Mouse (Mus musculus): ENCODE data around the gene Lcn2. TPM values are rescaled to one million over a fixed set of nuclear protein-coding genes. Genes with fewer than 3 reads are reported as not detected.

Gene Lcn2
- polyA plus RNA-seq (2014; fragmentation: Nextera tagmentation; extraction: Ambion mirVana): 0.35 and 1.8 TPM in 2 replicates

DNA sequence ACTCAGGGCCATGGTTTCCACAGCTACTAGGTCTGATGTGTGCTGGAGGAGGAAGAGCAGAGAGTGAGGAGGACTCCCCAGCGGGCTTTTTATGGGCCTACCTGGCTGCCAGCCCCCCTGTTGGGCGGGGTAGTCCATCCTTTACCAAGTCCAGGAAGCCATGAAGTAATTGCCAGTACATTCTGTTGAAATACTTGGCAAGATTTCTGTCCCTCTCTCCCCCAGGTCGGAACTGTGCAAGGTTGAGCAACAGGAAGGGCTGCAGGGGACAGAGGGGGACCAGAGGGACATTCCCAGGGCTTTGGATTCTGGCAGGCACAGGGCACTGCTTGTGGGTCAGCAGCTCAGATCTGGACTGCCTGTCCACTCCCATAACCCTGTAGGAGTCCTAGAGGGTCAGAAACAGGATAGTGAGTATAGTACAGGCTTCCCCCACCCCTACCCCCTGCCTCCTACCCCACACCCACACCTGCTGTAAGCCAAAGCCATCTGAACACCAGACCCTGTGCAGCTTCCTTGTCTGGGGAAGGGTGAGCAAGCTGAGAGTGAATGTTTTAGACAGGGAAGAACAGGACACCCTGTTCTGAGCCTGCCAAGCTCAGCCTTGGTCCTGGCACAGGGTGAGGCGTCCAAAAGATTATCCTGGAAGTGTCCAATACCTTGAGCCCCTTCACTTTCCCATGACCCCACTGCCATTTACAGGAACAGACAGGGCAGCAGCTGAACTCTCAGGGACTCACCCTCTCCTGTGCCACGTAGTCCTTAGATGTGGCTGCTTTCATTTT lies at the start of gene Lcn2:
Gene Lcn2 (minus strand): TSS at position 547 of the 785 bp plus-strand sequence.
- no peak within 1 kb of the TSS for H3K9ac ChIP-seq (ENCODE audit: low read length)
- peaks cover 4 to 5% of the 10 kb centered on the region in 2 experiments; a peak in 2 of 4 replicates for H3K4me1 ChIP-seq (ENCODE audit: control insufficient read depth in 2 of 2, insufficient read depth in 2 of 2, low read length in 2 of 2)
- H3K27ac ChIP-seq (replicated peaks in 1 of 2; ENCODE audit: control insufficient read depth in 1 of 2, insufficient read depth in 1 of 2, low read depth in 2 of 2, low read length in 2 of 2): no peak within 1 kb of the TSS
- peaks cover 8% of the 10 kb centered on the region; the same call in 1 of the 2 replicates for H3K27me3 ChIP-seq (ENCODE audit: control insufficient read depth, insufficient read depth, low read length)
- H3K36me3 ChIP-seq (ENCODE audit: control insufficient read depth, insufficient read depth, low read length): no peaks in the 10 kb centered on the region
- ATAC-seq (ENCODE audit: insufficient number of reproducible peaks, insufficient read depth, low FRiP score, low read depth): no peak
- H3K9me3 ChIP-seq (ENCODE audit: control insufficient read depth, low read length): no peaks in the 10 kb centered on the region
- 54% methylated on average over 5 of the region's 5 CpGs for WGBS
- H3K4me2 ChIP-seq (ENCODE audit: low read length): no peak within 1 kb of the TSS
- no peak within 1 kb of the TSS for H3K4me3 ChIP-seq (ENCODE audit: control insufficient read depth in 1 of 2, insufficient read depth in 1 of 2, low read depth in 1 of 2, low read length in 2 of 2)

DNA sequence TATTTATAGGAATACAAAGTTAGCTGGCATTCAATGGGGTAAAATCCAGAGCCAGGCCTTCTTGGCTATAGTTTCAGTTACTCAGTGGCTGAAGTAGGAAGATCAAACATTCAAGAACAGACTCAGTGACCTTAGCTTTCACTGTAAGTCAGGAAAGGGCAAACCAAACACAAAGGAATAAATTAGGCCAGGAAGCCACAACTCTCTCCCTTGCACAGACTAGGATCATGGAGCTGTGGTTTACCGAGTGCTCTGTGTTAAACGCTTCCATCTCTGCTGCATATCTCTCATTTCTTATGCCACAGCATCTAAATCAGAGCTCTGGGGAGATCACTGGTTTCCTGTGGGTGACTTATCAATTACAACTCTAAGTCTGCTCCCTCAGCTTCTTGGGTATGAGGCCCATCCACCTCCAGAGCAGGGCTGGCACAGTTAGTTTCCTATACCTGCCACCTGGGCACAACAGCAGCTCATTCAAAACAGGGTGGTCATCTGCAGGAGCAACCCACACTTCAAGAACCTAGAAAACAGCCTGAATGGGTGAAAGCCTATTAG lies 49.6 kb upstream of the Lcn2 start:
- 69% methylated on average over 2 of the region's 2 CpGs for WGBS
- peak overlapping the region; percentile 54; the same call in 1 of the 2 replicates for H3K9ac ChIP-seq (ENCODE audit: low read length)

DNA sequence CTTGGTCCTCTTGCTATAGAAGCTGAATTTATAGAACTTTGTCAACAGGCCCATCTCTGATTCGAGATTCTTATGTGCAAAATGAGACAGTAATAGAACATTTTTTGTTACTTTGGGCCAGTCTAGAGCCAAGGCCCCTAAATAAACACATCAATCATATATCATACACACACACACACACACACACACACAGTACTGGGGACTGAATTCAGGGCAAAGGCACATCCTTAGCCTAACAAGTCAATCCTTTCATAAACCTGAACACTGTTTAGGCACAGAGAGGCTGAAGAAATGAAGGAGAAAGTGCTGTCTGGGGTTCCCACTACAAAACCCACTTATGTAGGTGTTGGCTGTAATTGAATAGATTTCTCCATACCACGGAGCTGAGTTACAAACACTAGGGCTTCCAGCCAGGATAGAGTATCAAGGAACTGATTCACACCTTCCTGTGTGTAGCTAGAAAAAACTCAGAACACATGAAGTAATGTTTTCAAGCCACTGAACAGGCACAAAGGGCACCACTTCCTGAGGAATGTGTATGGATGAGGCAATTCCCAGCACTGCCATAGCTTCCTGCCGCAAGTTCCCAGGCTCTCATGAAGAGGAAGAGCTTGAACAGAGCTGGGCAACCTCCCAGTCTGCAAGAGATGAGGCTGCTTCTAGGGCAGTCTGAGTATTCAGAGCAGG lies 48.8 kb upstream of the Lcn2 start:
- peak overlapping the region; percentile 42 to 75; a peak in 3 of 4 replicates for H3K27ac ChIP-seq (replicated peaks in 1 of 2; ENCODE audit: control insufficient read depth in 1 of 2, insufficient read depth in 1 of 2, low read depth in 2 of 2, low read length in 2 of 2)
- WGBS: 46% methylated on average over 3 of the region's 3 CpGs

More for the DNA sequence above, 49.6 kb upstream of the Lcn2 start:
- Histone ChIP-seq H3K27ac (replicated peaks in 1 of 2; ENCODE audit: control insufficient read depth in 1 of 2, insufficient read depth in 1 of 2, low read depth in 2 of 2, low read length in 2 of 2) (peak overlapping the region; percentile 20 to 75; a peak in 3 of 4 replicates), H3K9me3 (ENCODE audit: control insufficient read depth, low read length) (no peaks in the 10 kb centered on the region), H3K27me3 (ENCODE audit: control insufficient read depth, insufficient read depth, low read length) (no peaks in the 10 kb centered on the region), H3K36me3 (ENCODE audit: control insufficient read depth, insufficient read depth, low read length) (no peaks in the 10 kb centered on the region), H3K4me1 (ENCODE audit: control insufficient read depth in 2 of 2, insufficient read depth in 2 of 2, low read length in 2 of 2) (peaks cover 0 to 15% of the 10 kb centered on the region in 2 experiments; a peak in 3 of 4 replicates), H3K4me2 (ENCODE audit: low read length) (no peak overlapping the region), H3K4me3 (ENCODE audit: control insufficient read depth in 1 of 2, insufficient read depth in 1 of 2, low read depth in 1 of 2, low read length in 2 of 2) (no peak overlapping the region)
- ATAC-seq (ENCODE audit: insufficient number of reproducible peaks, insufficient read depth, low FRiP score, low read depth): no peak

DNA sequence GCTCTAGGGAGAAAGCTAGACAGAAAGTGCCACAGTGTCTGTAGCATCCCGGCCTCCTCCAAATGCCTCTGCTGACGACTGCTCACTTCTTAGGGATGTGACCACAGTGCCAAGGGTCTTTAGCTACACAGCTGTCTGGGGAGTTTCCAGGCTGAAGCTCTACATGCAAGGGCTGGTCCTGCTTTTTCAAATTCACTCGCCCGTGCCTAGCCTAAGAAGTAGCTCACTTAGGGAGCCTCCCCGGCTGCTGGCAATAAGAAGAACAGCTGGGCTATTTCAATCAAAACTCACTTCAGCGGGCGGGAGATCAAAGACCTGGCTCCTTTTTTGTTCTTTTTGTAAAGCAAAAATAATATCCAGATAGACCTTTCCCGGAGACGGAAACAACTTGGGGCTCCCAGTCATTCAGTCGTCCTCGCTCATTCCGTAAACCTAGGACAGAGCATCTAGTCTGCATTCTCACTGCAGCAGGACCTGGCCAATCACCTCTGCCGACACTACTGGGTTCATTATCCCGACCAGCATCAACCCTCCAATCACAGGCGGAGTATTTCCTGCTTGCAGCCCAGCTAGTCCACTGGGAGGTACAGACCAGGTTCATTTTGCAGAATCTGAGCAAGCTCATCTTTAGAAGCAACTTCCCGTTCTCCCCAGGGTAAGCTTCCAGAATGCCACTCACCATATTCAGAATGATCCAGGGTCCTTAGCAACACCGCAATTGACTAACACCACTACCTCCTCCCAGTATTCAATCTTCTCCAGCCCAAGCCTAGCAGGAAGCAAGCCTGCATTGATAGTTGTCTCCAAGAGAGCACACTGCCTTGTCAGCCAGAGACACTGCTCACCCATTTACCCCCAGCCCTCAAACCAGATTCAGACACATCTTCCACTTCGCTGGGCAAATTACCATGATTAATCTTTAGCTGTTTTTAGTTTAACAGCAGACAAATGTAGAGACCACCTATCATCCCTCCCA lies 42.9 kb upstream of the Lcn2 start:
- Histone ChIP-seq H3K9ac (ENCODE audit: low read length) (peak overlapping the region; percentile 69), H3K4me1 (ENCODE audit: control insufficient read depth in 2 of 2, insufficient read depth in 2 of 2, low read length in 2 of 2) (peaks cover 20 to 21% of the 10 kb centered on the region in 2 experiments), H3K27me3 (ENCODE audit: control insufficient read depth, insufficient read depth, low read length) (no peaks in the 10 kb centered on the region), H3K4me3 (ENCODE audit: control insufficient read depth in 1 of 2, insufficient read depth in 1 of 2, low read depth in 1 of 2, low read length in 2 of 2) (peak overlapping the region; percentile 40 to 41), H3K36me3 (ENCODE audit: control insufficient read depth, insufficient read depth, low read length) (no peaks in the 10 kb centered on the region), H3K9me3 (ENCODE audit: control insufficient read depth, low read length) (no peaks in the 10 kb centered on the region), H3K4me2 (ENCODE audit: low read length) (peak overlapping the region; percentile 65), H3K27ac (replicated peaks in 1 of 2; ENCODE audit: control insufficient read depth in 1 of 2, insufficient read depth in 1 of 2, low read depth in 2 of 2, low read length in 2 of 2) (peak overlapping the region; percentile 52 to 65)
- WGBS: 7% methylated on average over 18 of the region's 18 CpGs
- ATAC-seq (ENCODE audit: insufficient number of reproducible peaks, insufficient read depth, low FRiP score, low read depth): peak; percentile 82

More for the DNA sequence above, 48.8 kb upstream of the Lcn2 start:
- Histone ChIP-seq H3K27me3 (ENCODE audit: control insufficient read depth, insufficient read depth, low read length) (no peaks in the 10 kb centered on the region), H3K4me1 (ENCODE audit: control insufficient read depth in 2 of 2, insufficient read depth in 2 of 2, low read length in 2 of 2) (peaks cover 0 to 15% of the 10 kb centered on the region in 2 experiments; a peak in 3 of 4 replicates), H3K9me3 (ENCODE audit: control insufficient read depth, low read length) (no peaks in the 10 kb centered on the region), H3K36me3 (ENCODE audit: control insufficient read depth, insufficient read depth, low read length) (no peaks in the 10 kb centered on the region), H3K4me2 (ENCODE audit: low read length) (no peak overlapping the region), H3K4me3 (ENCODE audit: control insufficient read depth in 1 of 2, insufficient read depth in 1 of 2, low read depth in 1 of 2, low read length in 2 of 2) (no peak overlapping the region), H3K9ac (ENCODE audit: low read length) (no peak overlapping the region)
- ATAC-seq (ENCODE audit: insufficient number of reproducible peaks, insufficient read depth, low FRiP score, low read depth): peak; percentile 78

DNA sequence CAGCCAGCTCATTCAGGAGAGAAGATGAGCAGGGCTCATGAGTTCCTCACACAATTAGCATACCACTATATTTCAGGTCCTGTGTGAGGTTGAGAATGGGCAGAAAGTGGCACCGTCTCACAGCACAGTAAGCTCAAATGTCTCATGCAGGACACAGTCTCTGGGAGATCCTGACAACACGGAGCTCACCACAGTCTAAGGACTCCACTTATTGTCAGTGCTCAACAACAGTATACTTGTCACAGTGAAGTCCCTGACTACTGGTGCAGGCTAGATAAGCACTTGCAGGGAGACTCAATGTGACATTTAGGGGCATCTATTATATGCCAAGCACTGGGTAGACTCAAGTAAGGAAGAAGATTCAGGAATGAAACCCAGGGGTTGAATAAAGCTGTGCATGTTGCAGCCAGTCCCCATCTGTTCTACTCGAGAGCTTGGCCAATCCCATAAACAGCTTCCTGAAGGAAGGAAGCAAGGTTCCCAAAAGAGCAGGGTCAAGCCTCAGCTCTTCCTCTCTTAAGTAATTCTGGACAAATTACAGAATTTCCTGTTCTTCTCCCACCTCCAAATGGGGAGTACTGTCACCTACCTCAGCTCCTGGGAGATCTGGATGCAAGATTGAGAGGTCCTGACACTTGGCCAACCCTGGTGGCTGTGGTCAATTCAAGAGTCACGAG lies 41.3 kb upstream of the Lcn2 start:
- no peaks in the 10 kb centered on the region for H3K9me3 ChIP-seq (ENCODE audit: control insufficient read depth, low read length)
- no peak overlapping the region for H3K4me2 ChIP-seq (ENCODE audit: low read length)
- peaks cover 26 to 32% of the 10 kb centered on the region in 2 experiments for H3K4me1 ChIP-seq (ENCODE audit: control insufficient read depth in 2 of 2, insufficient read depth in 2 of 2, low read length in 2 of 2)
- 73% methylated on average over 4 of the region's 4 CpGs for WGBS
- H3K36me3 ChIP-seq (ENCODE audit: control insufficient read depth, insufficient read depth, low read length): no peaks in the 10 kb centered on the region
- H3K27me3 ChIP-seq (ENCODE audit: control insufficient read depth, insufficient read depth, low read length): no peaks in the 10 kb centered on the region
- no peak overlapping the region for H3K4me3 ChIP-seq (ENCODE audit: control insufficient read depth in 1 of 2, insufficient read depth in 1 of 2, low read depth in 1 of 2, low read length in 2 of 2)
- H3K9ac ChIP-seq (ENCODE audit: low read length): no peak overlapping the region
- no peak for ATAC-seq (ENCODE audit: insufficient number of reproducible peaks, insufficient read depth, low FRiP score, low read depth)
- H3K27ac ChIP-seq (replicated peaks in 1 of 2; ENCODE audit: control insufficient read depth in 1 of 2, insufficient read depth in 1 of 2, low read depth in 2 of 2, low read length in 2 of 2): no peak overlapping the region

DNA sequence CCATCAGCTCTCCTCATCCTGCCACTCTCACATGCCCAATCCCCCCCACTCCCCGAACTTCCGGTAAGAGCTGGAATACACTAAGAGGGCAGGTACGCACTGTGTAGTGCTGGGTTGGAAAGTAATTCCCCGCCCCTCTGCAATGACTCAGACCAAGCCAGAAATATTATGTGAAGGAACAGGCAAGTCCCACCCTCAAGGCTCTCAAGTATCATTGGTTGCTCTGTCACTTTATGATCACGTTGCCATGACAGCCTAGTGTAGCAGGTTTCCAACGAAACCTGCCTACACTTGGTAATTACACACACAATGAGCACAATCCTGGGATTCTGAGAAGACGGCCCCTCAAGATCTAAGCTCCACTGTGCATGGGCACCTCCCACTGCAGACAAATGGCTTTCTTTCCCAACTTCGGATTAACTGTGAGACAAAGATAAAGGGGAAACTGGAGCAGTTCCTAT lies 40.2 kb upstream of the Lcn2 start:
- ATAC-seq (ENCODE audit: insufficient number of reproducible peaks, insufficient read depth, low FRiP score, low read depth): no peak
- no peak overlapping the region for H3K4me2 ChIP-seq (ENCODE audit: low read length)
- H3K36me3 ChIP-seq (ENCODE audit: control insufficient read depth, insufficient read depth, low read length): no peaks in the 10 kb centered on the region
- H3K9me3 ChIP-seq (ENCODE audit: control insufficient read depth, low read length): no peaks in the 10 kb centered on the region
- H3K4me1 ChIP-seq (ENCODE audit: control insufficient read depth in 2 of 2, insufficient read depth in 2 of 2, low read length in 2 of 2): peaks cover 30 to 41% of the 10 kb centered on the region in 2 experiments
- H3K27me3 ChIP-seq (ENCODE audit: control insufficient read depth, insufficient read depth, low read length): no peaks in the 10 kb centered on the region
- no peak overlapping the region; the same call in 1 of the 2 replicates for H3K9ac ChIP-seq (ENCODE audit: low read length)
- no peak overlapping the region for H3K4me3 ChIP-seq (ENCODE audit: control insufficient read depth in 1 of 2, insufficient read depth in 1 of 2, low read depth in 1 of 2, low read length in 2 of 2)
- 60% methylated on average over 8 of the region's 8 CpGs for WGBS
- no peak overlapping the region for H3K27ac ChIP-seq (replicated peaks in 1 of 2; ENCODE audit: control insufficient read depth in 1 of 2, insufficient read depth in 1 of 2, low read depth in 2 of 2, low read length in 2 of 2)

Measured in heart, embryonic 14.5 days (tissue).